ENCODE assay signal across 9 mouse cellular contexts in the genomic region with DNA sequence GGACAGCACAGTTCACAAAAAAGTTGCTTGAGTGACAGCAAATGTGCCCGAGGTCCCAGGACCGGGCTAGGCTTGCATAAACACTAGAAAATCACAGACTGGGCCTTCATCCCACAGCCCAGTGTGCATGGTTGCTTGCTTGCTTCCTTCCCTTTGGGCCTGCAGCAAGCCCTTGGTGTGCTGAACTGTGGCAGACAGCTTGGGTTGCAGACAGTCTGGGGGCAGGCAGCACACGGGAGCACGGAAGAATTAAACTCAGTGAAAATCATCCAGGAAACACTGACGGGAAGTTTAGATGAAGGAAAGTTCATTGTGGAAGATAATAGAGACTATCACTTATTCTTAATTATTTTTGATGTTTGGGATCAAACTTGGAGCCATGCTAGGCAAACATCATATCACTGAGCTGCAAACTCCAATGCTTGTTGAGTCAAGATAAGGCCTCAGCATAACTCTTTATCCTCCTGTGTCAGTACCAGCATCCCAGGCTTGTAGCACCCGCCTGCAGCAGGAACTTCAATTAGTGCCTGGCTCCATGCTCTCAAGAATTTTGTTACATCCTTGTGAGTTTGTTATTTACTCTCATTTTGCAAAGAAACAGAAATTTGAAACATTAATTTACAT. TPM values are rescaled to one million over a fixed set of nuclear protein-coding genes. Genes with fewer than 3 reads are reported as not detected.
A peak's percentile ranks its signal among the peaks of the same experiment; 100 is the strongest.
DNase-seq lines count a peak whose midpoint lies in the region; ATAC-seq lines count a peak whose summit lies in the region.
"Had no signal": no experiment of that assay in that cellular context is flagged by ENCODE, and none has a peak within 500 bp of the region (broad histone marks: within the 10 kb centered on the region; RNA-seq: fewer than 3 reads in every experiment).

No protein-coding gene starts in this region.

- 0 out of 2 replicates have a peak overlapping the region, but pooled peaks have one; percentile 38 for H3K9ac ChIP-seq in heart, embryonic 14.5 days (ENCODE audit: low read length)
- 0 out of 2 replicates have a peak overlapping the region, but pooled peaks have one; percentile 4 for H3K9ac ChIP-seq in hindbrain, embryonic 12.5 days

- no peaks in the 10 kb centered on the region for H3K36me3 ChIP-seq in heart, embryonic 14.5 days (ENCODE audit: control insufficient read depth, insufficient read depth, low read length)
- peaks cover 22% of the 10 kb centered on the region for H3K36me3 ChIP-seq in hindbrain, embryonic 12.5 days

- H3K4me3 ChIP-seq in heart, embryonic 14.5 days (ENCODE audit: control insufficient read depth in 1 of 2, insufficient read depth in 1 of 2, low read depth in 1 of 2, low read length in 2 of 2), result no peak overlapping the region
- no peak overlapping the region for H3K4me3 ChIP-seq in hindbrain, embryonic 12.5 days

- DNase-seq in heart, adult 11 months, result no peak
- DNase-seq in NIH3T3 (ENCODE audit: low read depth), result peak; percentile 32
- no peak for DNase-seq in layer of hippocampus, adult 9-10 months (ENCODE audit: low spot score)
- DNase-seq in frontal cortex, postnatal 14 days (ENCODE audit: low spot score in 2 of 2), result no peak
- DNase-seq in frontal cortex, postnatal 36 days (ENCODE audit: low spot score in 2 of 2), result no peak

- H3K4me2 ChIP-seq in heart, embryonic 14.5 days (ENCODE audit: low read length), result no peak overlapping the region
- peak overlapping the region; percentile 28; the same call in 1 of the 2 replicates for H3K4me2 ChIP-seq in hindbrain, embryonic 12.5 days (replicated peaks)

- 23% methylated on average over 6 of the region's 6 CpGs for WGBS in heart, embryonic 14.5 days
- WGBS in hindbrain, embryonic 12.5 days, result 12% methylated on average over 6 of the region's 6 CpGs

- no peak for ATAC-seq in heart, embryonic 14.5 days (ENCODE audit: insufficient number of reproducible peaks, insufficient read depth, low FRiP score, low read depth)
- ATAC-seq in hindbrain, embryonic 12.5 days (ENCODE audit: low FRiP score), result peak; percentile 29
- peak; percentile 75 for ATAC-seq in megakaryocyte progenitor cell, adult 5-6 weeks (replicated peaks; ENCODE audit: poor library complexity)
- ATAC-seq: CD4-positive, CD25-positive, alpha-beta regulatory T cell, adult 4 months had no signal

- H3K9me3 ChIP-seq in heart, embryonic 14.5 days (ENCODE audit: control insufficient read depth, low read length), result no peaks in the 10 kb centered on the region
- no peaks in the 10 kb centered on the region for H3K9me3 ChIP-seq in hindbrain, embryonic 12.5 days (replicated peaks)

- no peaks in the 10 kb centered on the region for H3K27me3 ChIP-seq in heart, embryonic 14.5 days (ENCODE audit: control insufficient read depth, insufficient read depth, low read length)
- H3K27me3 ChIP-seq in hindbrain, embryonic 12.5 days, result no peaks in the 10 kb centered on the region

- H3K4me1 ChIP-seq in heart, embryonic 14.5 days (ENCODE audit: control insufficient read depth in 2 of 2, insufficient read depth in 2 of 2, low read length in 2 of 2), result peaks cover 38 to 49% of the 10 kb centered on the region in 2 experiments
- H3K4me1 ChIP-seq in hindbrain, embryonic 12.5 days, result peaks cover 65% of the 10 kb centered on the region

- H3K27ac ChIP-seq in heart, embryonic 14.5 days (replicated peaks in 1 of 2; ENCODE audit: control insufficient read depth in 1 of 2, insufficient read depth in 1 of 2, low read depth in 2 of 2, low read length in 2 of 2), result peak overlapping the region; percentile 20 to 65; a peak in 3 of 4 replicates
- H3K27ac ChIP-seq in hindbrain, embryonic 12.5 days, result peak overlapping the region; percentile 86

RNA-seq across cellular contexts. Expression of a gene that starts 18.4 kb away (rescaled TPM):
- polyA plus RNA-seq in heart, embryonic 14.5 days (2014; fragmentation: Nextera tagmentation; extraction: Ambion mirVana), result 1.5 and 2.2 TPM in 2 replicates
- polyA plus RNA-seq in hindbrain, embryonic 12.5 days (2016; fragmentation: Nextera tagmentation; extraction: Ambion mirVana), result 29.7 and 30.0 TPM in 2 replicates
- total RNA-seq in megakaryocyte progenitor cell, adult 5-6 weeks (2015), result 19.8 and 26.1 TPM in 2 replicates
- total RNA-seq in megakaryocyte progenitor cell, adult 5-6 weeks (2017), result 14.5 and 20.2 TPM in 2 replicates

RNA-seq across cellular contexts. Expression of a gene that starts 35.9 kb away (rescaled TPM):
- 0.50 and 1.5 TPM in 2 replicates for polyA plus RNA-seq in heart, embryonic 14.5 days (2014; fragmentation: Nextera tagmentation; extraction: Ambion mirVana)
- polyA plus RNA-seq in hindbrain, embryonic 12.5 days (2016; fragmentation: Nextera tagmentation; extraction: Ambion mirVana), result 5.1 and 5.3 TPM in 2 replicates
- total RNA-seq in megakaryocyte progenitor cell, adult 5-6 weeks (2015), result not detected in 2 replicates
- total RNA-seq in megakaryocyte progenitor cell, adult 5-6 weeks (2017), result not detected in 2 replicates

RNA-seq across cellular contexts. Expression of a gene that starts 56.8 kb away (rescaled TPM):
- 8.1 and 10.1 TPM in 2 replicates for polyA plus RNA-seq in heart, embryonic 14.5 days (2014; fragmentation: Nextera tagmentation; extraction: Ambion mirVana)
- 36.3 and 37.8 TPM in 2 replicates for polyA plus RNA-seq in hindbrain, embryonic 12.5 days (2016; fragmentation: Nextera tagmentation; extraction: Ambion mirVana)
- total RNA-seq in megakaryocyte progenitor cell, adult 5-6 weeks (2015), result 2.9 and 6.1 TPM in 2 replicates
- 5.5 and 6.0 TPM in 2 replicates for total RNA-seq in megakaryocyte progenitor cell, adult 5-6 weeks (2017)
